Mouse (Mus musculus) midbrain, embryonic 14.5 days (tissue): Measurements from ENCODE around the gene Fbxl18. TPM values are rescaled to one million over a fixed set of nuclear protein-coding genes. Genes with fewer than 3 reads are reported as not detected.
A peak's percentile ranks its signal among the peaks of the same experiment; 100 is the strongest.
"Not testable (repeated sequence)": the region's sequence is repeated elsewhere in the genome, so short reads cannot be mapped to it uniquely, and the experiment has no call there.

Source experiments
- ATAC-seq: fragments of 200-750 bp; cut with Nextera tagmentation; 2 replicates; pipeline ENCODE4 v1.8.0; 2017; ENCODE audit warnings: moderate number of reproducible peaks, moderate library complexity; ENCODE audit not compliant: low FRiP score, low TSS enrichment
- DNase-seq: peaks from one replicate; pipeline ENCODE4 v3.0.0-alpha.2; 2015
- H3K27ac ChIP-seq: fragments of 300-500 bp; sonication (generic); replicated peaks from 2 replicates; pipeline ENCODE4 v1.5.1; 2014; ENCODE audit warnings: mild to moderate bottlenecking, low read depth, low read length, moderate library complexity
- H3K27me3 ChIP-seq: fragments of 300-500 bp; sonication (generic); 2 replicates; pipeline ENCODE4 v1.6.1; 2014; ENCODE audit warnings: low read length, control low read depth, mixed read lengths; ENCODE audit not compliant: control insufficient read depth, insufficient read depth
- H3K36me3 ChIP-seq: fragments of 300-500 bp; sonication (generic); 2 replicates; pipeline ENCODE4 v1.6.1; 2014; ENCODE audit warnings: low read length, control low read depth; ENCODE audit not compliant: control insufficient read depth, insufficient read depth
- H3K4me1 ChIP-seq: fragments of 300-500 bp; sonication (generic); 2 replicates; pipeline ENCODE4 v1.6.1; 2014; ENCODE audit warnings: mild to moderate bottlenecking, antibody characterized with exemption, low read length, control low read depth; ENCODE audit not compliant: control insufficient read depth, insufficient read depth
- H3K4me2 ChIP-seq: fragments of 300-500 bp; sonication (generic); 2 replicates; pipeline ENCODE4 v1.6.1; 2014; ENCODE audit warnings: mild to moderate bottlenecking, low read length, moderate library complexity
- H3K4me3 ChIP-seq: fragments of 300-500 bp; sonication (generic); replicated peaks from 2 replicates; pipeline ENCODE4 v1.5.1; 2014; ENCODE audit warnings: low read depth, low read length
- H3K9ac ChIP-seq: fragments of 300-500 bp; sonication (generic); replicated peaks from 2 replicates; pipeline ENCODE4 v1.6.1; 2014; ENCODE audit warnings: mild to moderate bottlenecking, low read length, moderate library complexity
- H3K9me3 ChIP-seq: fragments of 300-500 bp; sonication (generic); 2 replicates; pipeline ENCODE4 v1.6.1; 2016; ENCODE audit warnings: low read length, control low read depth, mixed read lengths; ENCODE audit not compliant: control insufficient read depth
- WGBS: fragments of 180-500 bp; shearing (Covaris S2); extraction: QIAGEN DNeasy Blood & Tissue Kit; methylation state at CpG from one replicate; pipeline ENCODE4 v1.1.7; 2014; 5-methylcytosine and 5-hydroxymethylcytosine counted together
- polyA plus RNA-seq: library from polyadenylated mRNA; unstranded; fragments of >200 nt; fragmentation: Nextera tagmentation; extraction: Ambion mirVana; gene quantifications from 2 replicates; pipeline ENCODE4 v1.2.1, GENCODE M21; 2014

Fbxl18 gene
- polyA plus RNA-seq, 1 experiment from 2014 or later, result 28.8 TPM

GRCm38 (mm10) chr5:142850916-142851680, 44.1 kb downstream of the Fbxl18 start:
- H3K36me3 ChIP-seq, result no peaks in the 10 kb centered on the region
- no peaks in the 10 kb centered on the region for H3K27me3 ChIP-seq

GRCm38 (mm10) chr5:142850476-142850875, 44.7 kb downstream of the Fbxl18 start:
- Histone ChIP-seq H3K27ac (no peak overlapping the region), H3K4me3 (no peak overlapping the region), H3K4me2 (no peak overlapping the region), H3K4me1 (no peaks in the 10 kb centered on the region), H3K9ac (no peak overlapping the region), H3K9me3 (no peaks in the 10 kb centered on the region), H3K36me3 (no peaks in the 10 kb centered on the region), H3K27me3 (no peaks in the 10 kb centered on the region)
- WGBS, result 58% methylated on average over 9 of the region's 9 CpGs
- DNase-seq (no peak), ATAC-seq (no peak)

More at GRCm38 (mm10) chr5:142850916-142851680, 44.1 kb downstream of the Fbxl18 start:
- 81% methylated on average over 7 of the region's 7 CpGs for WGBS
- H3K27ac ChIP-seq, result no peak overlapping the region
- H3K4me2 ChIP-seq, result no peak overlapping the region
- no peak overlapping the region for H3K9ac ChIP-seq
- ATAC-seq, result no peak
- no peaks in the 10 kb centered on the region for H3K4me1 ChIP-seq
- no peaks in the 10 kb centered on the region for H3K9me3 ChIP-seq
- DNase-seq, result no peak
- no peak overlapping the region for H3K4me3 ChIP-seq

GRCm38 (mm10) chr5:142848911-142849310, 46.3 kb downstream of the Fbxl18 start:
- Histone ChIP-seq H3K4me2 (no peak overlapping the region), H3K9me3 (no peaks in the 10 kb centered on the region), H3K27ac (no peak overlapping the region), H3K27me3 (no peaks in the 10 kb centered on the region), H3K36me3 (no peaks in the 10 kb centered on the region), H3K4me3 (no peak overlapping the region), H3K4me1 (no peaks in the 10 kb centered on the region), H3K9ac (no peak overlapping the region)
- no peak for DNase-seq
- ATAC-seq, result no peak
- 94% methylated on average over 7 of the region's 7 CpGs for WGBS

GRCm38 (mm10) chr5:142848149-142848548, 47.1 kb downstream of the Fbxl18 start:
- H3K36me3 ChIP-seq, result no peaks in the 10 kb centered on the region
- DNase-seq, result no peak
- ATAC-seq, result no peak
- no peak overlapping the region for H3K4me3 ChIP-seq
- H3K9me3 ChIP-seq, result no peaks in the 10 kb centered on the region
- WGBS, result 75% methylated on average over 3 of the region's 3 CpGs
- H3K4me2 ChIP-seq, result no peak overlapping the region
- H3K27me3 ChIP-seq, result no peaks in the 10 kb centered on the region
- no peak overlapping the region for H3K9ac ChIP-seq
- no peaks in the 10 kb centered on the region for H3K4me1 ChIP-seq
- no peak overlapping the region for H3K27ac ChIP-seq

- Histone ChIP-seq H3K27me3 (no peaks in the 10 kb centered on the region), H3K9ac (no peak overlapping the region), H3K9me3 (no peaks in the 10 kb centered on the region), H3K27ac (no peak overlapping the region), H3K36me3 (no peaks in the 10 kb centered on the region), H3K4me1 (no peaks in the 10 kb centered on the region), H3K4me2 (no peak overlapping the region), H3K4me3 (no peak overlapping the region)
- WGBS, result 59% methylated on average over 8 of the region's 8 CpGs
- no peak for DNase-seq
- ATAC-seq, result no peak
Measured at GRCm38 (mm10) chr5:142844467-142844866, 50.8 kb downstream of the Fbxl18 start.

- no peaks in the 10 kb centered on the region for H3K36me3 ChIP-seq
- ATAC-seq (peak; percentile 34; the same call in 1 of the 2 replicates), DNase-seq (peak; percentile 61)
- H3K9ac ChIP-seq, result no peak overlapping the region
- WGBS, result 20% methylated on average over 7 of the region's 7 CpGs
- H3K4me2 ChIP-seq, result no peak overlapping the region
- no peak overlapping the region for H3K4me3 ChIP-seq
- no peaks in the 10 kb centered on the region for H3K27me3 ChIP-seq
- H3K4me1 ChIP-seq, result no peaks in the 10 kb centered on the region
- H3K9me3 ChIP-seq, result no peaks in the 10 kb centered on the region
- no peak overlapping the region for H3K27ac ChIP-seq
Measured at GRCm38 (mm10) chr5:142842137-142842642, 53.0 kb downstream of the Fbxl18 start.

- Histone ChIP-seq H3K4me2 (no peak overlapping the region), H3K4me1 (no peaks in the 10 kb centered on the region), H3K9me3 (no peaks in the 10 kb centered on the region), H3K36me3 (no peaks in the 10 kb centered on the region), H3K9ac (no peak overlapping the region), H3K27me3 (no peaks in the 10 kb centered on the region), H3K27ac (no peak overlapping the region), H3K4me3 (no peak overlapping the region)
- WGBS, result 78% methylated on average over 8 of the region's 8 CpGs
- ATAC-seq, result no peak
- no peak for DNase-seq
Measured at GRCm38 (mm10) chr5:142841372-142842136, 53.7 kb downstream of the Fbxl18 start.

- H3K9me3 ChIP-seq, H3K27ac ChIP-seq, DNase-seq, H3K4me1 ChIP-seq, H3K36me3 ChIP-seq, H3K9ac ChIP-seq, H3K4me2 ChIP-seq, H3K4me3 ChIP-seq, H3K27me3 ChIP-seq, ATAC-seq: not testable (repeated sequence)
- WGBS, result 96% methylated on average over 2 of the region's 2 CpGs
Measured at GRCm38 (mm10) chr5:142837427-142837826, 57.8 kb downstream of the Fbxl18 start.
